8 mouse cellular contexts compared by ENCODE assay signal in genomic region chr4:116951642-116952041, GRCm38 (mm10). TPM values are rescaled to one million over a fixed set of nuclear protein-coding genes. Genes with fewer than 3 reads are reported as not detected.
DNase-seq lines count a peak whose midpoint lies in the region; ATAC-seq lines count a peak whose summit lies in the region.
"Had no signal": no experiment of that assay in that cellular context is flagged by ENCODE, and none has a peak within 500 bp of the region (broad histone marks: within the 10 kb centered on the region; RNA-seq: fewer than 3 reads in every experiment).

No protein-coding gene starts in this region.

- no peaks in the 10 kb centered on the region for H3K27me3 ChIP-seq in heart, embryonic 11.5 days (ENCODE audit: control insufficient read depth, insufficient read depth, low read length)

- no peaks in the 10 kb centered on the region for H3K9me3 ChIP-seq in heart, embryonic 11.5 days (replicated peaks; ENCODE audit: control insufficient read depth, low read length)

- H3K27ac ChIP-seq in heart, embryonic 11.5 days (ENCODE audit: low read depth, low read length) = no peak overlapping the region
- H3K27ac ChIP-seq: hindbrain, embryonic 14.5 days had no signal

- H3K4me1 ChIP-seq in heart, embryonic 11.5 days (ENCODE audit: control insufficient read depth, insufficient read depth, low read length) = no peaks in the 10 kb centered on the region

- H3K9ac ChIP-seq in heart, embryonic 11.5 days (ENCODE audit: low read depth, low read length) = no peak overlapping the region
- H3K9ac ChIP-seq: hindbrain, embryonic 14.5 days had no signal

- DNase-seq in kidney, adult 9 months = peak; percentile 27
- no peak for DNase-seq in kidney, adult 11 months
- DNase-seq in CD4-positive, CD25-positive, alpha-beta regulatory T cell, adult 2 months (ENCODE audit: low read depth, low spot score) = peak; percentile 9
- peak; percentile 59 for DNase-seq in NIH3T3 (ENCODE audit: low read depth)
- DNase-seq in kidney, postnatal 4 days = peak; percentile 6 to 21

- 44% methylated on average over 1 of the region's 1 CpGs for WGBS in heart, embryonic 11.5 days (ENCODE audit: insufficient replicate concordance)

- no peak overlapping the region for H3K4me3 ChIP-seq in heart, embryonic 11.5 days (ENCODE audit: low read depth, low read length)

- H3K4me2 ChIP-seq in heart, embryonic 11.5 days = no peak overlapping the region
- H3K4me2 ChIP-seq: hindbrain, embryonic 14.5 days had no signal

- no peaks in the 10 kb centered on the region for H3K36me3 ChIP-seq in heart, embryonic 11.5 days (ENCODE audit: control insufficient read depth, insufficient read depth, low read length)

- ATAC-seq in megakaryocyte progenitor cell, adult 5-6 weeks (replicated peaks; ENCODE audit: poor library complexity) = no peak
- no peak for ATAC-seq in heart, embryonic 11.5 days (replicated peaks; ENCODE audit: insufficient number of reproducible peaks, low FRiP score, low TSS enrichment)

RNA-seq across cellular contexts. Expression of gene Urod, which starts 42.6 kb away (rescaled TPM):
- total RNA-seq in megakaryocyte progenitor cell, adult 5-6 weeks (2015) = 47.4 and 80.4 TPM in 2 replicates
- total RNA-seq in megakaryocyte progenitor cell, adult 5-6 weeks (2017) = 49.4 and 50.7 TPM in 2 replicates
- 123 and 140 TPM in 2 replicates for polyA plus RNA-seq in heart, embryonic 11.5 days (2014; fragmentation: Nextera tagmentation; extraction: Ambion mirVana)

RNA-seq across cellular contexts. Expression of gene Hectd3, which starts 43.5 kb away (rescaled TPM):
- 4.2 and 5.2 TPM in 2 replicates for total RNA-seq in megakaryocyte progenitor cell, adult 5-6 weeks (2015)
- 12.2 and 13.6 TPM in 2 replicates for total RNA-seq in megakaryocyte progenitor cell, adult 5-6 weeks (2017)
- 4.3 and 6.4 TPM in 2 replicates for polyA plus RNA-seq in heart, embryonic 11.5 days (2014; fragmentation: Nextera tagmentation; extraction: Ambion mirVana)
